Mouse (Mus musculus): ENCODE data around the gene Prkca. TPM values are rescaled to one million over a fixed set of nuclear protein-coding genes. Genes with fewer than 3 reads are reported as not detected.

Prkca gene
- polyA plus RNA-seq, 1 experiment: 42.3 TPM

DNA sequence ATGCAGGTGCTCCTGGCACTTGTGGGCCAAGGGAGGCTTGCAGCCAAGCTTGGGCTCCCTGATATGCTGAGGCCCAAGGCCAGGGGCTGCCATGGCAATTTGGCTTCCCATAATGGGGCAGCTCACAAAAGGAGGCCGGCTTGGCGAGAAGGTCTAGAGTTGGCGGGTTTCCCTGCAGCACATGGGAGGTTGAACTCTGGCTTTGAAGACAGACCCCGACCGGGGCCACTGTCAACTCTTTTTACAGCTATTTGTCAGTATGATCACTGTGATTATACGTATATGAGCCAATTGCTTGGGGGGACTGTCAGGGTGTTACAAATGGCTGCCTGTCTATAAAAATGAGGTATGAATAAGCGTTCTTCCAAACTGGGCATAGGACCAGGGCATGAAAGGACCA lies 378.3 kb downstream of the Prkca start:
- H3K27ac ChIP-seq (ENCODE audit: insufficient read depth, low read length): no peak overlapping the region
- H3K4me1 ChIP-seq (ENCODE audit: control insufficient read depth, insufficient read depth, low read length): no peaks in the 10 kb centered on the region
- no peak for TF ChIP-seq POLR2A (IDR thresholded peaks at IDR 0.05; ENCODE audit: extremely low read depth, insufficient read depth, low read length)
- no peak overlapping the region for H3K4me3 ChIP-seq (ENCODE audit: insufficient read depth, low read length)

DNA sequence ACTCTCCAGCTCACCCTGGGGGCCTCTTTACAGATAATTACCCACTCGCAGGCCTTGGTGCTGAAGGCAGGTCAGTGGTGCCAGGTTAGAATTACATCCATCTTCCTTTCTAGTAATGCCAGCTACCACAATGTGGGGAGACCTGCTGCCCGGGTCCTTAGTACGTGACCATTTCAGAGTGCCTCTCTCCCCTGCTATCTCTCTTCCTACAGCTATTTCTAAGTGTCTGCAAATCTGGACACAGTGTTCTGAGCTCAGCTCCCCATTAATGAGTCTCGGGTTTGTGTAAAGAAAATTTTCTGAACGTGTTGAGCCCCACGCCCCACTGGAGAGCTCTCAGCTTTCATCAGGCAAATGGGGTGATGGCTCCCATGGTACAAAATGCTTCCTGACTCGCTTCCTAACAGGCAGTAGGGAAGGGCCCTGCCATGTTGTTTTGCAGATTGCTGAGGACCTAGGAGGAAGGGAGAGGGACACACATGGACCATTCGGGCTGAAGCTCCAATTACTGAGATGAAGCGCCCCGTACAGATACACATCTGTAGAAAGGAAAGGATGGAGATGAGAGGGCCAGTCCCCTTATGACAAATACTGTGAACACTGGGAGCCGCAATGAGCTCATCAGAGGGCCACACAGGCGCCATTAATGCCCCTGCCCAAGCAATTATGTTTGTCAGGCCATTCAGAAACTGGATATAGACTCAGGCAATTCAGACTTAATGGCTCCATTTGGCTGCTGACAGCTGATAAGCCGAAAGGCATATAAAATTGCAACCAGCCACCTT lies 386.0 kb downstream of the Prkca start:
- Histone ChIP-seq H3K27ac (ENCODE audit: insufficient read depth, low read length) (no peak overlapping the region), H3K4me1 (ENCODE audit: control insufficient read depth, insufficient read depth, low read length) (no peaks in the 10 kb centered on the region), H3K4me3 (ENCODE audit: insufficient read depth, low read length) (no peak overlapping the region)
- TF ChIP-seq CTCF (IDR thresholded peaks at IDR 0.05; ENCODE audit: extremely low read depth, insufficient read depth, low read length) (no peak), POLR2A (IDR thresholded peaks at IDR 0.05; ENCODE audit: extremely low read depth, insufficient read depth, low read length) (no peak)

DNA sequence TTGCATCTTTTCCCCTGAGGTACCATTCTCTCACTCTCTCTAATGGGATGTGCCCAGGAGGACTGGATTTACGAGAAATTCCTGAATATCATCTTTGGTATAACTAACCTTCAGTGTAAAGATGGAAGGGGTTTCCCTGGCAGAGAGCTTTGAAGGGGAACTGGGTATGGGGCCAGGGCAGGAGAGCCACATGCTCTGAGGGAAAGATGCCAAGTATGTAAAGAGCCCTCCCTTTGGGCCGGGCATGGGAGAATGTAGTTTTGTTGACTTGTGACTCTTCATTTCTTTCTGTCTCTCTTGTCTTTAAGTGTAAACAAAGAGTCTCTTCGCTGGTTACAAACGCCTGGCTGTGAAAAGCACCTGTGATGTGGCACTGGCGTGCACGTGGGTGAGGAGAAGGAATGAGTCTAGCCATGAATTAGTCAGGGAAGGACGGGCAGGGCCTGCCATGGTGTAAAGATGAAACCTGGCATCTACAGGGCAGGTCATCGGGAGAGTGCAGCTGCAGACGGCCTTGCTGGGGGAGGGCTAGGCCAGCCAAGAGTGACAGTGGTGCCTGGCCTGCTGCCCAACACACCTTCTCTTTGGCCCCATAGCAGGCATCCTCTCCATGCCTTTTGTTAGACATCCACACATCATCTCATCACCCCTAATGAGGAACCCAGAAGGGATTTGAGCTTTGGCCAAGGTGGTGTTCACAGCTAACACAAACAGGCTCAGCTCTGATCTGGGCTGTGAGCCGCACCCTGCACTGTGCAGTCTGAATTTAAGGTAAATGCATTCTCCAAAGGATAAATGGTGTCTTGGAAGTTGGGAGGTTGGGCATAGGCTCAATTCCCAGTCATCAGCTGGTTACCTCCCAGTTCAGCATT lies 388.3 kb downstream of the Prkca start:
- Histone ChIP-seq H3K4me3 (ENCODE audit: insufficient read depth, low read length) (no peak overlapping the region), H3K27ac (ENCODE audit: insufficient read depth, low read length) (no peak overlapping the region), H3K4me1 (ENCODE audit: control insufficient read depth, insufficient read depth, low read length) (no peaks in the 10 kb centered on the region; the same call in 1 of the 2 replicates)
- TF ChIP-seq CTCF (IDR thresholded peaks at IDR 0.05; ENCODE audit: extremely low read depth, insufficient read depth, low read length): no peak
- no peak for TF ChIP-seq POLR2A (IDR thresholded peaks at IDR 0.05; ENCODE audit: extremely low read depth, insufficient read depth, low read length)

DNA sequence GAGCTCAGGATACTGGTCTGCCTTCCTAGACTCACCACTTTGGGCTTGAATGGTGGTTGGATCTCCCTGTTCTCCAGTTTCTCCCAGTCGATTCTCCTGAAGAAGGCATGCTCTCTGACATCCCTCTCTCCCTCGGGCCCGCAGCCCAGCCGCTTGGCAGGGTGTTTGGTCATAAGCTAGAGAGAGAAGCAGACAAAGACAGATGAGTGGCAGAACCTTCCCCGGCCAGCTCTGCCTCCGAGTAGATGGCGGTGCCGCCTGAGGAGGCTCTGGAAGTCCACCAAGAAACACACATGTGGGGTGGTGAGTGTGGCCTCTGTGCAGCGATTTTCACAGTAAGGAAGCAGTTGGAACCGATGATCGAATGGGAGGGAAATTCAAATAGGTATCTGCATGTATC lies 392.3 kb downstream of the Prkca start:
- no peaks in the 10 kb centered on the region; the same call in 1 of the 2 replicates for H3K4me1 ChIP-seq (ENCODE audit: control insufficient read depth, insufficient read depth, low read length)
- no peak for TF ChIP-seq POLR2A (IDR thresholded peaks at IDR 0.05; ENCODE audit: extremely low read depth, insufficient read depth, low read length)
- TF ChIP-seq CTCF (IDR thresholded peaks at IDR 0.05; ENCODE audit: extremely low read depth, insufficient read depth, low read length): no peak
- no peak overlapping the region for H3K4me3 ChIP-seq (ENCODE audit: insufficient read depth, low read length)
- no peak overlapping the region for H3K27ac ChIP-seq (ENCODE audit: insufficient read depth, low read length)

DNA sequence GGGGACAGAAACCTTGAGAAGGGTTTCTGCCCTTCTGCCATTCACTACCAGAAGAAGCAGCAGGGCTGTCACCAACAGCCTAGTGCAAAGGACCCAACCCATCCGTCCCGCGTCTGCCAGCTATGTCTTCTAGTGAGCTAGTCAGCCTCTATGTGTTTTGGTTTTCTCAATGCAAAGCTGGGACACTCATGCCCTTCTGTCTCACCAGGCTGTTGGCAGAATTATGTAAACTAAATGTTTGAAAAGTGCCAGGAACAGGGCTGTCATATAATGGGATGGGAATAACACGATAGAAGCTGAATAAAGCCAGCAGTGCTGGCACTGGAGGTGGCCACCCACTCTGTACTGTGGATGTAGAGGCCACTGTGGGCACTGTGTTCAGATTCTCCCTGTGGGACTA lies 393.1 kb downstream of the Prkca start:
- no peak overlapping the region for H3K4me3 ChIP-seq (ENCODE audit: insufficient read depth, low read length)
- no peaks in the 10 kb centered on the region; the same call in 1 of the 2 replicates for H3K4me1 ChIP-seq (ENCODE audit: control insufficient read depth, insufficient read depth, low read length)
- no peak overlapping the region for H3K27ac ChIP-seq (ENCODE audit: insufficient read depth, low read length)
- TF ChIP-seq POLR2A (IDR thresholded peaks at IDR 0.05; ENCODE audit: extremely low read depth, insufficient read depth, low read length) (no peak), CTCF (IDR thresholded peaks at IDR 0.05; ENCODE audit: extremely low read depth, insufficient read depth, low read length) (no peak)

DNA sequence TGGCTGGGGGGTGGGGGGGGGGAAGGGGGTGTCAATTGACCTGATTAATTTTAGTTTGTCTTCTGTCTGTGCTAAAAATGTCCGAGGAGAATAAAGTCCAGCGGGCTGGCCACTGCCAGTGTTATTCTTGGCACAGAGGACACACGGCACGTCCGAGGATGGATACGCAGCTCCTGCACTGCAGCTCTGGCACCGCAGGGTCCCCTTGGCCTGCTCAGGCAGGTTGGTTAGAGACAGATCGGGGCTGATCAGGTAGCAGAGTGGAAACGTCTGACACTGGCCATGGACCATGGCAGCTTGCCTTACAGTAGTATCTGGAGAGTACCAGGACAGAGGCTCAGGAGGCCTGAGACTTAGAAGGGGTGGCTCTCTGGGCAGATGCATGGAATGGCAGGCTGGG lies 393.5 kb downstream of the Prkca start:
- no peak overlapping the region for H3K4me3 ChIP-seq (ENCODE audit: insufficient read depth, low read length)
- no peak for TF ChIP-seq CTCF (IDR thresholded peaks at IDR 0.05; ENCODE audit: extremely low read depth, insufficient read depth, low read length)
- TF ChIP-seq POLR2A (IDR thresholded peaks at IDR 0.05; ENCODE audit: extremely low read depth, insufficient read depth, low read length): no peak
- no peaks in the 10 kb centered on the region; the same call in 1 of the 2 replicates for H3K4me1 ChIP-seq (ENCODE audit: control insufficient read depth, insufficient read depth, low read length)
- no peak overlapping the region for H3K27ac ChIP-seq (ENCODE audit: insufficient read depth, low read length)

DNA sequence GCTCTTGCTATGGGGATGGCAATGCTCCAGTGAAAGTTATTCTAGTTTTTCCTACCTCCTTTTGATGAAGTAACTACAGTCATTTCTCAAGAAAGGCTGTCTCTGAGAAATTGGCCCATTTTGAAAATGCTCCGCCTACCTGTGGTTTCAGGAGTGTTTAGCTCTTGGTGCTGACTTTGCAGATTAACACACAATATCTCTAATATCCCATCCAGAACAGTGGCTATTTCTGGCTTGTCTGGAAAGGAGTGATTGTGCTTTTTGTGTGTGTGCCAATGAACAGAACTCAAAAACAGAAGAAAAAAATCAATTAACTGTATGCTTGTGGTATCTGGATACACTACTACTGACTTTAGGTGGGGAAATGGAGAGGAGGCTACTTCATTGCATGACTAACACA lies 395.8 kb downstream of the Prkca start:
- Histone ChIP-seq H3K4me3 (ENCODE audit: insufficient read depth, low read length) (no peak overlapping the region), H3K4me1 (ENCODE audit: control insufficient read depth, insufficient read depth, low read length) (no peaks in the 10 kb centered on the region; the same call in 1 of the 2 replicates), H3K27ac (ENCODE audit: insufficient read depth, low read length) (no peak overlapping the region)
- TF ChIP-seq POLR2A (IDR thresholded peaks at IDR 0.05; ENCODE audit: extremely low read depth, insufficient read depth, low read length) (no peak), CTCF (IDR thresholded peaks at IDR 0.05; ENCODE audit: extremely low read depth, insufficient read depth, low read length) (no peak)

DNA sequence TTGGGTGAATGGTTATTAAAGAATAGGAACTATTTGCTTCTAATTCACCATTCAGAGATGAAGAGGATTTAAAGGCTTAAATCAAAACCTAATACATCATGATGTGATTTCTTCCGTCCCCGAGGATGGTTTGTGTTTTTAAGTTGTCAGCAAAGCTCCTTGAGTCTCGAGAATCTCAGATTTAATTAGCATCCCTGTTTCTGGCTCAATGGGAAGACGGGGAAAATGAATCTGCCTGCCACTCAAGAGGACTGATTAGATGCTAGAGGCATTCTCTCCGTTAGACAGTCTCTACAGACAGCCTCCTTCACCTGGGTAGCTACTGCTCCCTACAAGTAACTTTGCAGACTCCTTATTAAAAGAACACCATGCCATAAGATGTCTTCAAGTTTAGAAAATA lies 396.9 kb downstream of the Prkca start:
- TF ChIP-seq CTCF (IDR thresholded peaks at IDR 0.05; ENCODE audit: extremely low read depth, insufficient read depth, low read length) (no peak), POLR2A (IDR thresholded peaks at IDR 0.05; ENCODE audit: extremely low read depth, insufficient read depth, low read length) (no peak)
- Histone ChIP-seq H3K4me3 (ENCODE audit: insufficient read depth, low read length) (no peak overlapping the region), H3K4me1 (ENCODE audit: control insufficient read depth, insufficient read depth, low read length) (no peaks in the 10 kb centered on the region; the same call in 1 of the 2 replicates), H3K27ac (ENCODE audit: insufficient read depth, low read length) (no peak overlapping the region)

DNA sequence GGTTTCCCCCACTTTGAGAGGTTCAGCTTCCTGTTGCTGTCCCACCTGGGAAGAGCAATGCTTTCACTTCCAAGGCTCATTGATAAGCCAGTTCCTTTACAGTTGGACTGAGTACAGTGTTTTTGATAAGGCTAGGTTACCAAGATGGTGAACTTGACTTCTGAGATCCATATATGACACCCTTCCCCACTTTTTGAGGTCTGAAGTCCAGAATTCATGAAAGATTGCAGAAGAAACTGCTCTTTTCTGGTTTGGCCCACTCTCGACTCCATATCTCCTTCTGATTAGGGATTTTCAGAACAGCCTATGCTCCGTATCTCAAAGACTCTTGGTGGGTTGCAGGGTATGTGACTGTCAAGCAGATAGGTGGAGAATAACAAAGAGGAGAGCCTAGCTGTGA lies 406.8 kb downstream of the Prkca start:
- no peak for TF ChIP-seq CTCF (IDR thresholded peaks at IDR 0.05; ENCODE audit: extremely low read depth, insufficient read depth, low read length)
- TF ChIP-seq POLR2A (IDR thresholded peaks at IDR 0.05; ENCODE audit: extremely low read depth, insufficient read depth, low read length): no peak
- no peaks in the 10 kb centered on the region for H3K4me1 ChIP-seq (ENCODE audit: control insufficient read depth, insufficient read depth, low read length)
- H3K27ac ChIP-seq (ENCODE audit: insufficient read depth, low read length): no peak overlapping the region
- no peak overlapping the region for H3K4me3 ChIP-seq (ENCODE audit: insufficient read depth, low read length)
